Mouse (Mus musculus): ENCODE measurements around the gene Olfr588-ps1. TPM values are rescaled to one million over a fixed set of nuclear protein-coding genes. Genes with fewer than 3 reads are reported as not detected.

Gene Olfr588-ps1
- polyA plus RNA-seq (2015; fragmentation: Illumina TruSeq; extraction: RNeasy Lipid Tissue Mini Kit (QIAGEN cat#74804); ENCODE audit: insufficient read depth, low read depth, low replicate concordance), result not detected

DNA sequence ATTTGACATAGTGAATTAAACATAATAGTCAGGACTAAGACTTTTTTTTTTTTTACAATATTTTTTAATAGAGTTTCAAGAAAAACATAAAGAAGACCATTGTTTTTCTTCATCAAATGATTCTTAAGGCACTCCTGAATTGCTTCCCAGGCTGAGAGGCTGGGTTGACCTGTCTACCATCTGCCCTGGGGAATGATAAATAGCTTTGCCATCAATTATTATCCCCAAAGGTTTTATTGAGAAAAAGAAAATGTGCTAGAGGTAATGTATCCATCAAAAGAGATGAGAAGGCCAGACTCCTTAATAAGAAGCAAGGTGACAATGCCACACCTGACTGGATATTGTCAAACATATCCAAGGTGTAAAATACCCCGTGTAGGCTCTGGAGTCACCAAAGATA is at the start of gene Olfr588-ps1:
Gene Olfr588-ps1, plus strand, starts transcription at position 301 of the 400 bp plus-strand sequence.

GRCm38 (mm10) chr7:103097420-103097819 is 43.3 kb upstream of the Olfr588-ps1 start, which contains the start of gene Olfr585:
Gene Olfr585 (plus strand): TSS chr7:103097720.

GRCm38 (mm10) chr7:103125538-103125937 is 15.1 kb upstream of the Olfr588-ps1 start, which contains the start of gene Olfr586:
Gene Olfr586 (minus strand): TSS chr7:103125638.

DNA sequence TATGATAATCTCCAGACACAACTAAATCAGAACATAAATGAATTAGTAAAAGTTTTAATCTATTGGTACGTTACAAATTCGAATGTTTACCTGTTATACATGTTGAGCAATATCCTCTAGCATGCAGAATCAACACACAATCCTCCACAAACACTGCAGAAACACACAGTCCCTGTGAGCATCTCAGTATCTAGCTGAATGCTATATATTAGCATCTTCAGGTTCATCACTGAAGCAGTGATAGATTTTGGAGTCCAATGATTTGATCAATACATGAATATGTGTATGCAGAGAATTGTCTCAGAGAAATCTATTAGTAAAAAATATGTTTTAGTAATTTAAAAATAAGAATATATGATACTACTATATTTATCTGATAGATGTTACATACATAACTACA is 15.6 kb downstream of the Olfr588-ps1 start, which contains the start of gene Olfr589:
Gene Olfr589, minus strand, starts transcription at position 101 of the 400 bp plus-strand sequence.

DNA sequence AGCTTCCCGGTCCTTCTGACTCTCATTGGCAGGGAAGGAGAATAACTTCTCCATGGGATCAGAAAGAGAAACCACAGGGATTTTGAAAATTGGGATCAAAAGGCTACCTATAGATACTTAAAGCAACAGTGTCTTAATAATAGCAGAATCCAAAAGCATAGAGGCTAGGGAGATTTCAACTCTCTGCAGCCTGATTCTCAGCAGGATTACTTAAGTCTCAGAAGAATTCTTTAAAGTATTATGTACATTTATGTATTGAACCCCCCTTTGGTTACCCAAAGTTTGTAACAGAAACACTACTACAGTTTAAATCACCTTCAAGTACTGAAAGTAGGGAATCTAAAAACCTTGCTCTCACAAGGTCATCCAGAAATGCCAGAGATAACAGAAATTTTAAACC is 37.6 kb downstream of the Olfr588-ps1 start, which contains the start of gene Olfr591:
Gene Olfr591, minus strand, starts transcription at position 101 of the 400 bp plus-strand sequence.

GRCm38 (mm10) chr7:103184503-103184902 is 43.8 kb downstream of the Olfr588-ps1 start, which contains the start of gene Olfr592:
Gene Olfr592 (plus strand): TSS chr7:103184803.

Other genes with a start within 250 kb of the Olfr588-ps1 start
- gene Olfr569, start 250.0 kb upstream of the Olfr588-ps1 start, polyA plus RNA-seq (2015; fragmentation: Illumina TruSeq; extraction: RNeasy Lipid Tissue Mini Kit (QIAGEN cat#74804); ENCODE audit: insufficient read depth, low read depth, low replicate concordance), result not detected
- gene Olfr570, start 246.3 kb upstream of the Olfr588-ps1 start, polyA plus RNA-seq (2015; fragmentation: Illumina TruSeq; extraction: RNeasy Lipid Tissue Mini Kit (QIAGEN cat#74804); ENCODE audit: insufficient read depth, low read depth, low replicate concordance), result not detected
- not detected for gene Olfr571, start 223.3 kb upstream of the Olfr588-ps1 start, polyA plus RNA-seq (2015; fragmentation: Illumina TruSeq; extraction: RNeasy Lipid Tissue Mini Kit (QIAGEN cat#74804); ENCODE audit: insufficient read depth, low read depth, low replicate concordance)
- not detected for gene Olfr572, start 216.5 kb upstream of the Olfr588-ps1 start, polyA plus RNA-seq (2015; fragmentation: Illumina TruSeq; extraction: RNeasy Lipid Tissue Mini Kit (QIAGEN cat#74804); ENCODE audit: insufficient read depth, low read depth, low replicate concordance)
- gene Olfr573-ps1, start 198.3 kb upstream of the Olfr588-ps1 start, polyA plus RNA-seq (2015; fragmentation: Illumina TruSeq; extraction: RNeasy Lipid Tissue Mini Kit (QIAGEN cat#74804); ENCODE audit: insufficient read depth, low read depth, low replicate concordance), result not detected
- gene Olfr574, start 192.4 kb upstream of the Olfr588-ps1 start, polyA plus RNA-seq (2015; fragmentation: Illumina TruSeq; extraction: RNeasy Lipid Tissue Mini Kit (QIAGEN cat#74804); ENCODE audit: insufficient read depth, low read depth, low replicate concordance), result not detected
- gene Olfr575, start 182.1 kb upstream of the Olfr588-ps1 start, polyA plus RNA-seq (2015; fragmentation: Illumina TruSeq; extraction: RNeasy Lipid Tissue Mini Kit (QIAGEN cat#74804); ENCODE audit: insufficient read depth, low read depth, low replicate concordance), result not detected
- gene Olfr576, start 178.2 kb upstream of the Olfr588-ps1 start, polyA plus RNA-seq (2015; fragmentation: Illumina TruSeq; extraction: RNeasy Lipid Tissue Mini Kit (QIAGEN cat#74804); ENCODE audit: insufficient read depth, low read depth, low replicate concordance), result not detected
- gene Olfr577, start 164.9 kb upstream of the Olfr588-ps1 start, polyA plus RNA-seq (2015; fragmentation: Illumina TruSeq; extraction: RNeasy Lipid Tissue Mini Kit (QIAGEN cat#74804); ENCODE audit: insufficient read depth, low read depth, low replicate concordance), result not detected
- not detected for gene Olfr578, start 151.6 kb upstream of the Olfr588-ps1 start, polyA plus RNA-seq (2015; fragmentation: Illumina TruSeq; extraction: RNeasy Lipid Tissue Mini Kit (QIAGEN cat#74804); ENCODE audit: insufficient read depth, low read depth, low replicate concordance)
- gene Olfr582, start 102.9 kb upstream of the Olfr588-ps1 start, polyA plus RNA-seq (2015; fragmentation: Illumina TruSeq; extraction: RNeasy Lipid Tissue Mini Kit (QIAGEN cat#74804); ENCODE audit: insufficient read depth, low read depth, low replicate concordance), result not detected
- not detected for gene Olfr583, start 89.6 kb upstream of the Olfr588-ps1 start, polyA plus RNA-seq (2015; fragmentation: Illumina TruSeq; extraction: RNeasy Lipid Tissue Mini Kit (QIAGEN cat#74804); ENCODE audit: insufficient read depth, low read depth, low replicate concordance)
- gene Olfr584, start 59.0 kb upstream of the Olfr588-ps1 start, polyA plus RNA-seq (2015; fragmentation: Illumina TruSeq; extraction: RNeasy Lipid Tissue Mini Kit (QIAGEN cat#74804); ENCODE audit: insufficient read depth, low read depth, low replicate concordance), result not detected
- gene Olfr585, start 43.2 kb upstream of the Olfr588-ps1 start, polyA plus RNA-seq (2015; fragmentation: Illumina TruSeq; extraction: RNeasy Lipid Tissue Mini Kit (QIAGEN cat#74804); ENCODE audit: insufficient read depth, low read depth, low replicate concordance), result not detected
- gene Olfr586, start 15.2 kb upstream of the Olfr588-ps1 start, polyA plus RNA-seq (2015; fragmentation: Illumina TruSeq; extraction: RNeasy Lipid Tissue Mini Kit (QIAGEN cat#74804); ENCODE audit: insufficient read depth, low read depth, low replicate concordance), result not detected
- not detected for gene Olfr589, start 15.5 kb downstream of the Olfr588-ps1 start, polyA plus RNA-seq (2015; fragmentation: Illumina TruSeq; extraction: RNeasy Lipid Tissue Mini Kit (QIAGEN cat#74804); ENCODE audit: insufficient read depth, low read depth, low replicate concordance)
- gene Olfr591, start 37.5 kb downstream of the Olfr588-ps1 start, polyA plus RNA-seq (2015; fragmentation: Illumina TruSeq; extraction: RNeasy Lipid Tissue Mini Kit (QIAGEN cat#74804); ENCODE audit: insufficient read depth, low read depth, low replicate concordance), result not detected
- not detected for gene Olfr592, start 43.9 kb downstream of the Olfr588-ps1 start, polyA plus RNA-seq (2015; fragmentation: Illumina TruSeq; extraction: RNeasy Lipid Tissue Mini Kit (QIAGEN cat#74804); ENCODE audit: insufficient read depth, low read depth, low replicate concordance)
- not detected for gene Olfr593, start 71.0 kb downstream of the Olfr588-ps1 start, polyA plus RNA-seq (2015; fragmentation: Illumina TruSeq; extraction: RNeasy Lipid Tissue Mini Kit (QIAGEN cat#74804); ENCODE audit: insufficient read depth, low read depth, low replicate concordance)
- gene Olfr594, start 76.1 kb downstream of the Olfr588-ps1 start, polyA plus RNA-seq (2015; fragmentation: Illumina TruSeq; extraction: RNeasy Lipid Tissue Mini Kit (QIAGEN cat#74804); ENCODE audit: insufficient read depth, low read depth, low replicate concordance), result not detected
- gene Usp17ld, start 111.6 kb downstream of the Olfr588-ps1 start, polyA plus RNA-seq (2015; fragmentation: Illumina TruSeq; extraction: RNeasy Lipid Tissue Mini Kit (QIAGEN cat#74804); ENCODE audit: insufficient read depth, low read depth, low replicate concordance), result not detected
- not detected for gene Olfr596, start 164.8 kb downstream of the Olfr588-ps1 start, polyA plus RNA-seq (2015; fragmentation: Illumina TruSeq; extraction: RNeasy Lipid Tissue Mini Kit (QIAGEN cat#74804); ENCODE audit: insufficient read depth, low read depth, low replicate concordance)
- not detected for gene Olfr597, start 175.4 kb downstream of the Olfr588-ps1 start, polyA plus RNA-seq (2015; fragmentation: Illumina TruSeq; extraction: RNeasy Lipid Tissue Mini Kit (QIAGEN cat#74804); ENCODE audit: insufficient read depth, low read depth, low replicate concordance)
- gene Olfr598, start 182.7 kb downstream of the Olfr588-ps1 start, polyA plus RNA-seq (2015; fragmentation: Illumina TruSeq; extraction: RNeasy Lipid Tissue Mini Kit (QIAGEN cat#74804); ENCODE audit: insufficient read depth, low read depth, low replicate concordance), result not detected
- gene Olfr599, start 195.0 kb downstream of the Olfr588-ps1 start, polyA plus RNA-seq (2015; fragmentation: Illumina TruSeq; extraction: RNeasy Lipid Tissue Mini Kit (QIAGEN cat#74804); ENCODE audit: insufficient read depth, low read depth, low replicate concordance), result not detected
- not detected for gene Olfr600, start 208.8 kb downstream of the Olfr588-ps1 start, polyA plus RNA-seq (2015; fragmentation: Illumina TruSeq; extraction: RNeasy Lipid Tissue Mini Kit (QIAGEN cat#74804); ENCODE audit: insufficient read depth, low read depth, low replicate concordance)
- gene Olfr601, start 221.8 kb downstream of the Olfr588-ps1 start, polyA plus RNA-seq (2015; fragmentation: Illumina TruSeq; extraction: RNeasy Lipid Tissue Mini Kit (QIAGEN cat#74804); ENCODE audit: insufficient read depth, low read depth, low replicate concordance), result not detected
- not detected for gene Olfr603, start 245.3 kb downstream of the Olfr588-ps1 start, polyA plus RNA-seq (2015; fragmentation: Illumina TruSeq; extraction: RNeasy Lipid Tissue Mini Kit (QIAGEN cat#74804); ENCODE audit: insufficient read depth, low read depth, low replicate concordance)